Mouse (Mus musculus) yolk sac, embryonic 10.5 days (tissue): ENCODE measurements around the gene Olfr1283.
"Not testable (repeated sequence)": the region's sequence is repeated elsewhere in the genome, so short reads cannot be mapped to it uniquely, and the experiment has no call there.

Experiments
- DNase-seq: peaks from one replicate; pipeline ENCODE4 v3.0.0-alpha.2; 2017; ENCODE audit warnings: low spot score

Gene Olfr1283

DNA sequence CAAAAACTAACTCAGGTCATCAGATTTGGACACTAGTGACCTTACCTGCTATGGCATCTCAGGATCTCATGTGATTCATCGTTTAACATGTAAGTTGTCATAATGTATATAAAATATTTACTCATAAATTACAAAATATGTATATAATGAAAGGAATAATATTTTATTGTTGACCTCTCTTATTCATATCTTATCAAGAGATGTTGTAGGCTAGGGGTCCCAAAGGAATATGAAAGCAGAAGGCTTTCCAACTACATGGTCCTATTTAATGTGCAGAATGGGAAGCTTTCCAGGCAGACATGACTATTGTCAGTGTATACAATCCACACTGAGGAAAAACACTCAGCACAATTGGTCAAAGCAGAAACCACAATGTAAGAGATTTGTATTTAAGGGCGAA, at the start of gene Olfr1283:
Gene Olfr1283, plus strand, starts transcription at position 301 of the 400 bp plus-strand sequence.
- DNase-seq: no peak

DNA sequence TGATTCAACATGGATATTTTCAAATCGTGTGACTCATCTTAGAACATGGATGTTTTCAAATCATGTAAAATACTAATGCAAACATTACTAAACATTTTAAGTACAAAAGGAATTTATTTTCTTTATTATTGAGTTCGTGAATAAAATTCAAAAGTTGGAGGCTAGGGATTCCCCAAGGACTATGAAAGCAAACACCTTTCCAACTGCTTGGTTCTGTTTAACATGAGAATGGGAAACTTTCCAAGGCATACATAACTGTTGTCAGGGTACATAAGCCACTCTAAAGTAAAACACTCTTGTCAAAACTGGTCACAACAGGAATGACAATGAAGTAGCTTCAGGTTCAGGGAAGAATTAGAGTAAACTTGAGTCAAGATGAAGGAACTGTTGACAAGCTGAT, 40.4 kb upstream of the Olfr1283 start, which contains the start of gene Olfr1281:
Gene Olfr1281, plus strand, starts transcription at position 301 of the 400 bp plus-strand sequence.
- DNase-seq: no peak

GRCm38 (mm10) chr2:111333721-111334120, 32.9 kb upstream of the Olfr1283 start:
- not testable (repeated sequence) for DNase-seq

- DNase-seq: no peak
These were observed 30.6 kb upstream of the Olfr1283 start, which contains the start of gene Olfr1282 for GRCm38 (mm10) chr2:111335976-111336375. Gene Olfr1282 (minus strand): TSS chr2:111336076.

GRCm38 (mm10) chr2:111375222-111375621, 8.6 kb downstream of the Olfr1283 start, which contains the start of gene Olfr1284:
Gene Olfr1284 (plus strand): TSS chr2:111375522.
- no peak for DNase-seq
